Mouse (Mus musculus): Measurements from ENCODE around the gene Eya3. TPM values are rescaled to one million over a fixed set of nuclear protein-coding genes. Genes with fewer than 3 reads are reported as not detected.
"Not testable (repeated sequence)": the region's sequence is repeated elsewhere in the genome, so short reads cannot be mapped to it uniquely, and the experiment has no call there.

The Eya3 gene
- polyA plus RNA-seq, 1 experiment from 2014 or later = 37.1 TPM

DNA sequence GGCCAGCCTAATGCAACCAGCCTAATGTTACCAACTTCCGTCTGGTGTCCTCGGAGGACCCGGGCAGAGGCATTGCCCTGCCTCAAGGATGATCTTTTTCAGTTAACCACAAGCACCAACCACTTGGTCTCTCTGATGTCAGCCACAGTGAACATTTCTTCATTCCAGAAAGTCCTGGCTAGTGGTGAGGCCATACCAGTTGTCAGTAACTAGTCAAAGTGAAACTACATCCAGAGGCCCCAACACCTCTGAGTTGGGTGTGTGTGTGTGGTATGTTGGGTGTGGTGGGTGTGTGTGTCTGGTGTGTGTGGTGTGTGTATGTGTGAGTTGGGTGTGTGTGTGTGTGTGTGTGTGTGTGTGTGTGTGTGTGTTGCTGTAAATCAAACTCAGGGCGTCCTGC lies 110.0 kb downstream of the Eya3 start:
- ATAC-seq (replicated peaks; ENCODE audit: insufficient number of reproducible peaks, low FRiP score, low TSS enrichment, low read depth) = no peak
- 93% methylated on average over 4 of the region's 4 CpGs for WGBS
- H3K9ac ChIP-seq (replicated peaks; ENCODE audit: low read length) = no peak overlapping the region

GRCm38 (mm10) chr4:132749258-132749982 lies 110.6 kb downstream of the Eya3 start:
- Histone ChIP-seq H3K4me2 (ENCODE audit: low read depth, low read length) (no peak overlapping the region), H3K27ac (replicated peaks; ENCODE audit: low read depth, low read length) (no peak overlapping the region), H3K9ac (replicated peaks; ENCODE audit: low read length) (no peak overlapping the region), H3K27me3 (ENCODE audit: control insufficient read depth, insufficient read depth, low read length) (no peaks in the 10 kb centered on the region), H3K4me3 (ENCODE audit: low read depth, low read length) (no peak overlapping the region), H3K4me1 (ENCODE audit: control insufficient read depth, insufficient read depth, low read length) (no peaks in the 10 kb centered on the region), H3K36me3 (replicated peaks; ENCODE audit: control insufficient read depth, insufficient read depth, low read depth, low read length) (no peaks in the 10 kb centered on the region), H3K9me3 (replicated peaks; ENCODE audit: control insufficient read depth, low read length) (no peaks in the 10 kb centered on the region)
- ATAC-seq (replicated peaks; ENCODE audit: insufficient number of reproducible peaks, low FRiP score, low TSS enrichment, low read depth) (no peak), DNase-seq (ENCODE audit: low spot score) (no peak)
- 82% methylated on average over 6 of the region's 6 CpGs for WGBS

More for the DNA sequence above, 110.0 kb downstream of the Eya3 start:
- no peaks in the 10 kb centered on the region for H3K9me3 ChIP-seq (replicated peaks; ENCODE audit: control insufficient read depth, low read length)
- no peaks in the 10 kb centered on the region for H3K36me3 ChIP-seq (replicated peaks; ENCODE audit: control insufficient read depth, insufficient read depth, low read depth, low read length)
- no peak overlapping the region for H3K4me2 ChIP-seq (ENCODE audit: low read depth, low read length)
- no peak for DNase-seq (ENCODE audit: low spot score)
- H3K4me1 ChIP-seq (ENCODE audit: control insufficient read depth, insufficient read depth, low read length) = no peaks in the 10 kb centered on the region
- no peaks in the 10 kb centered on the region for H3K27me3 ChIP-seq (ENCODE audit: control insufficient read depth, insufficient read depth, low read length)
- H3K27ac ChIP-seq (replicated peaks; ENCODE audit: low read depth, low read length) = no peak overlapping the region
- no peak overlapping the region for H3K4me3 ChIP-seq (ENCODE audit: low read depth, low read length)

- Histone ChIP-seq H3K9me3 (replicated peaks; ENCODE audit: control insufficient read depth, low read length) (no peaks in the 10 kb centered on the region), H3K36me3 (replicated peaks; ENCODE audit: control insufficient read depth, insufficient read depth, low read depth, low read length) (no peaks in the 10 kb centered on the region), H3K4me2 (ENCODE audit: low read depth, low read length) (no peak overlapping the region), H3K27ac (replicated peaks; ENCODE audit: low read depth, low read length) (no peak overlapping the region), H3K27me3 (ENCODE audit: control insufficient read depth, insufficient read depth, low read length) (no peaks in the 10 kb centered on the region; the same call in 1 of the 2 replicates), H3K4me3 (ENCODE audit: low read depth, low read length) (no peak overlapping the region), H3K4me1 (ENCODE audit: control insufficient read depth, insufficient read depth, low read length) (no peaks in the 10 kb centered on the region), H3K9ac (replicated peaks; ENCODE audit: low read length) (no peak overlapping the region)
- DNase-seq (ENCODE audit: low spot score) (no peak), ATAC-seq (replicated peaks; ENCODE audit: insufficient number of reproducible peaks, low FRiP score, low TSS enrichment, low read depth) (no peak)
- 80% methylated on average over 6 of the region's 6 CpGs for WGBS
These were observed 114.2 kb downstream of the Eya3 start for GRCm38 (mm10) chr4:132752992-132753391.

- H3K36me3 ChIP-seq (replicated peaks; ENCODE audit: control insufficient read depth, insufficient read depth, low read depth, low read length) = no peaks in the 10 kb centered on the region
- WGBS = 1% methylated on average over 22 of the region's 22 CpGs
- DNase-seq (ENCODE audit: low spot score) = peak; percentile 92
- peak; percentile 81 for ATAC-seq (replicated peaks; ENCODE audit: insufficient number of reproducible peaks, low FRiP score, low TSS enrichment, low read depth)
- no peaks in the 10 kb centered on the region for H3K9me3 ChIP-seq (replicated peaks; ENCODE audit: control insufficient read depth, low read length)
- no peak within 1 kb of the TSS for H3K27ac ChIP-seq (replicated peaks; ENCODE audit: low read depth, low read length)
- peak within 1 kb of the TSS; percentile 24 for H3K4me3 ChIP-seq (ENCODE audit: low read depth, low read length)
- no peaks in the 10 kb centered on the region; the same call in 1 of the 2 replicates for H3K27me3 ChIP-seq (ENCODE audit: control insufficient read depth, insufficient read depth, low read length)
- H3K4me1 ChIP-seq (ENCODE audit: control insufficient read depth, insufficient read depth, low read length) = no peaks in the 10 kb centered on the region
- H3K9ac ChIP-seq (replicated peaks; ENCODE audit: low read length) = peak within 1 kb of the TSS; percentile 47
- H3K4me2 ChIP-seq (ENCODE audit: low read depth, low read length) = peak within 1 kb of the TSS; percentile 65
These were observed 118.2 kb downstream of the Eya3 start, which contains the start of gene Smpdl3b for GRCm38 (mm10) chr4:132756974-132757373. Smpdl3b (minus strand) TSS chr4:132757252.

DNA sequence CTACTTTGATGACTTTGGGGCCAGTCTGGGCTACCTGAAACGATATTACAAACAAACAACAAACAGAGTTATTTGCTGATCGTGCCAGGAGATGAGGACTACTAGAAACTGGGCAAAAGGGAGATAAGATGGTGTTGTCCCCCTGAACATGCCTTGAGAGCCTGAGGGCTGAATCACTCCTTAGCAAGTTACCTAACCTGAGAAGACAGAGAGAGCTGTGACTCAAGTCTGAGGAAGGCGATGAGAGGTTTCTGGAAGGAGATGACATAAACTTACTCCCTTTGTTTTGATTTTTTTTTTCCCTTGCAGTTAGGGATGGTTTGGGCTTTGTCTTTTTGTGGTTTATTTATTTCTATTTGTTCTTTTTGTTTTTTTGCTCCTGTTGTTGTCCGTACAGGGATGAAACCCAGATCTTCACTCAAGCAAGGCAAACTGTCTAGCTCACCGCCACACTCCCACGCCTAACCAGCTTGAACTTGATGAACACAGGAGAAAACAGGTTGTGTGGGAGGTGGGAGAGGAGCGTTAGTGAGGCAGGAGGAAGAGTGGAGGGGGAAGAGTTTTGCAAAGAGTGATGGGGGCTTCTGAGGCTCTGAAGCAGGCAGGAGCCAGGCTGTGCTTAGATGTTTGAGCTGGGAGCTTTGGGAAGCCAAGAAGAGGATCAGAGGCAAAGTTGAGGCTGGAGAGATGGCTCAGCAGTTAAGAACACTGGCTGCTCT lies 119.0 kb downstream of the Eya3 start:
- H3K27me3 ChIP-seq (ENCODE audit: control insufficient read depth, insufficient read depth, low read length) = no peaks in the 10 kb centered on the region; the same call in 1 of the 2 replicates
- DNase-seq (ENCODE audit: low spot score) (no peak), ATAC-seq (replicated peaks; ENCODE audit: insufficient number of reproducible peaks, low FRiP score, low TSS enrichment, low read depth) (no peak)
- no peaks in the 10 kb centered on the region for H3K9me3 ChIP-seq (replicated peaks; ENCODE audit: control insufficient read depth, low read length)
- H3K36me3 ChIP-seq (replicated peaks; ENCODE audit: control insufficient read depth, insufficient read depth, low read depth, low read length) = no peaks in the 10 kb centered on the region
- H3K9ac ChIP-seq (replicated peaks; ENCODE audit: low read length) = no peak overlapping the region
- no peaks in the 10 kb centered on the region for H3K4me1 ChIP-seq (ENCODE audit: control insufficient read depth, insufficient read depth, low read length)
- WGBS = 84% methylated on average over 7 of the region's 7 CpGs
- H3K4me3 ChIP-seq (ENCODE audit: low read depth, low read length) = no peak overlapping the region
- H3K4me2 ChIP-seq (ENCODE audit: low read depth, low read length) = no peak overlapping the region
- no peak overlapping the region for H3K27ac ChIP-seq (replicated peaks; ENCODE audit: low read depth, low read length)

DNA sequence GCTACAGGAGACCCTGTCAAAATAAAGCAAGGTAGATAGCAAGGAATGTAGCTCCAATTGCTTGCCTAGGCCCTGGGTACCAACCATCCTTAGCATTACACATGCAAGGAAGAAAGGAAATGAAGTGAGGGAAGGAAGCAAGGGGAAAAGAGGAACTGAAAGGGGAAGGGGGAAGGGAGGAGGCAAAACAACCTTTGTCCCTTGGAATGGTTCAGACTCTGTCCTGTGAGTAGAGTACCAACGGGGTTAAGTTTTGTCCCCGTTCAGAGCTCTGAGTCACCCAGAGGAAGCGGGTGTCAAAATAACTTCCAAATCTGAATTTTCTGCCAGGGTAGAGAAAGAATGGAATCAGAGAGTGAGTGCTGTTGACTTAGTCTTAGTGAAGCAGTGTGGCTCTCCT lies 121.5 kb downstream of the Eya3 start:
- no peak overlapping the region for H3K4me2 ChIP-seq (ENCODE audit: low read depth, low read length)
- no peaks in the 10 kb centered on the region; the same call in 1 of the 2 replicates for H3K27me3 ChIP-seq (ENCODE audit: control insufficient read depth, insufficient read depth, low read length)
- no peaks in the 10 kb centered on the region for H3K36me3 ChIP-seq (replicated peaks; ENCODE audit: control insufficient read depth, insufficient read depth, low read depth, low read length)
- H3K4me3 ChIP-seq (ENCODE audit: low read depth, low read length) = no peak overlapping the region
- H3K9ac ChIP-seq (replicated peaks; ENCODE audit: low read length) = no peak overlapping the region
- 74% methylated on average over 3 of the region's 3 CpGs for WGBS
- ATAC-seq (replicated peaks; ENCODE audit: insufficient number of reproducible peaks, low FRiP score, low TSS enrichment, low read depth) = no peak
- H3K4me1 ChIP-seq (ENCODE audit: control insufficient read depth, insufficient read depth, low read length) = no peaks in the 10 kb centered on the region
- DNase-seq (ENCODE audit: low spot score) = no peak
- no peaks in the 10 kb centered on the region for H3K9me3 ChIP-seq (replicated peaks; ENCODE audit: control insufficient read depth, low read length)
- no peak overlapping the region for H3K27ac ChIP-seq (replicated peaks; ENCODE audit: low read depth, low read length)

DNA sequence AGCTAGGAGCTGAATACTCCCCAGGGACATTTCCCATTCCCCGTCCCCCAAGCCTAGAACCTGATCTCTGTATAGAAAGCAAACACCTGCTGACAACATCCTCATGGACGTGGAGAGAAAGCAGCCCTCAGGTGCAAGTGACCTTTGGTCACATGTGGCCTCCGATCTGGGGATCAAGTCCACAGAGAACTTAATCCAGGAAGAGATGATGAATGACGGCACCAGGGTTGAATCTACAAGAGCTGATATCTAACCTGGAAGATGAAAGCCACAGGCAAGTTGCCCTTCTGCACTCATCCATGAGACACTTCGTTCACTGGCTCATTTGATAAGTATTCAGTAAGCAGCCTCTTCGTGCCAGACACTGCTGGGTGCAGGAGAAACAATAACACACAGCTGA lies 123.8 kb downstream of the Eya3 start:
- no peak for DNase-seq (ENCODE audit: low spot score)
- 76% methylated on average over 6 of the region's 6 CpGs for WGBS
- no peak for ATAC-seq (replicated peaks; ENCODE audit: insufficient number of reproducible peaks, low FRiP score, low TSS enrichment, low read depth)
- no peaks in the 10 kb centered on the region for H3K27me3 ChIP-seq (ENCODE audit: control insufficient read depth, insufficient read depth, low read length)
- H3K9me3 ChIP-seq (replicated peaks; ENCODE audit: control insufficient read depth, low read length) = no peaks in the 10 kb centered on the region
- no peak overlapping the region for H3K4me2 ChIP-seq (ENCODE audit: low read depth, low read length)
- H3K36me3 ChIP-seq (replicated peaks; ENCODE audit: control insufficient read depth, insufficient read depth, low read depth, low read length) = no peaks in the 10 kb centered on the region
- H3K9ac ChIP-seq (replicated peaks; ENCODE audit: low read length) = no peak overlapping the region
- H3K4me3 ChIP-seq (ENCODE audit: low read depth, low read length) = no peak overlapping the region
- no peak overlapping the region for H3K27ac ChIP-seq (replicated peaks; ENCODE audit: low read depth, low read length)
- no peaks in the 10 kb centered on the region for H3K4me1 ChIP-seq (ENCODE audit: control insufficient read depth, insufficient read depth, low read length)

- H3K4me1 ChIP-seq (ENCODE audit: control insufficient read depth, insufficient read depth, low read length); ATAC-seq (replicated peaks; ENCODE audit: insufficient number of reproducible peaks, low FRiP score, low TSS enrichment, low read depth); H3K4me3 ChIP-seq (ENCODE audit: low read depth, low read length); H3K9me3 ChIP-seq (replicated peaks; ENCODE audit: control insufficient read depth, low read length); DNase-seq (ENCODE audit: low spot score); H3K9ac ChIP-seq (replicated peaks; ENCODE audit: low read length); H3K4me2 ChIP-seq (ENCODE audit: low read depth, low read length); H3K27ac ChIP-seq (replicated peaks; ENCODE audit: low read depth, low read length); H3K36me3 ChIP-seq (replicated peaks; ENCODE audit: control insufficient read depth, insufficient read depth, low read depth, low read length); H3K27me3 ChIP-seq (ENCODE audit: control insufficient read depth, insufficient read depth, low read length): not testable (repeated sequence)
- 80% methylated on average over 3 of the region's 3 CpGs for WGBS
These were observed 124.3 kb downstream of the Eya3 start for GRCm38 (mm10) chr4:132763125-132763524.
